Mouse (Mus musculus): ENCODE measurements around the gene Pus7l.

- TF ChIP-seq POLR2A (IDR thresholded peaks at IDR 0.05; ENCODE audit: insufficient read length, low read depth) (no peak), MAX (IDR thresholded peaks at IDR 0.05; ENCODE audit: low read depth) (no peak), TCF12 (IDR thresholded peaks at IDR 0.05; ENCODE audit: insufficient read depth, poor library complexity, severe bottlenecking) (no peak), USF1 (IDR thresholded peaks at IDR 0.05; ENCODE audit: low read depth) (no peak), MYOD1 (IDR thresholded peaks at IDR 0.05; ENCODE audit: control insufficient read depth in 1 of 3, insufficient read length in 2 of 3, low read depth in 2 of 3) (no peak), POLR2AphosphoS2 (IDR thresholded peaks at IDR 0.05; ENCODE audit: insufficient read length, low read depth) (no peak)
Measured at GRCm38 (mm10) chr15:94582000-94582593, 38.8 kb upstream of the Pus7l start.
